Mouse (Mus musculus): ENCODE measurements around the gene Rarb.

DNA sequence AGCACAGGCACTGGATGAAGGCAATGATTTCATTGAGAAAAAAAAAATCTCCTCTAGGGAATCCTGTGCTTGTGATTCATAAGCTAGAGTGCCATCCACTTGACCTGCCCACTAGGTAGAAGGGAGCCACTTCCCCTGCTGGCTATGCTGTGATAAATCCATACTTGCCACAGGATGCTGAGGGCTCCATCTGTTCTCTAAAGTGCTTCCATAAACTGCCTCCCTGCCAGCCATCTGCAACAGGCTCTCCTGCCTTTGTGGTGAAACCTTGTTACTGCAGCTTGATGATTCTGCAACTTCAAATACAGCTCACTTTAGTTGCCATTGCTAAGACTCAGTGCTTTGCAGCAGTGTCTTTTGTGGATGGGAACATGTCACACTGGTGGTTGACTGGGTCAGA lies 213.5 kb downstream of the Rarb start:
- peak; percentile 26 for TF ChIP-seq CTCF (IDR thresholded peaks at IDR 0.05)
- TF ChIP-seq EP300 (IDR thresholded peaks at IDR 0.05), result no peak
